Mouse (Mus musculus) liver, postnatal 0 days (tissue): ENCODE results near the gene Actr1b.

ENCODE experiments used
- CTCF ChIP-seq: sonication (generic); IDR thresholded peaks from 2 replicates; pipeline ENCODE4 v1.5.1; 2016; ENCODE audit warnings: antibody characterized with exemption, low read depth
- EP300 ChIP-seq: IDR thresholded peaks from 2 replicates; pipeline ENCODE4 v1.6.1; 2016; ENCODE audit warnings: antibody characterized with exemption, low read depth, mild to moderate bottlenecking

DNA sequence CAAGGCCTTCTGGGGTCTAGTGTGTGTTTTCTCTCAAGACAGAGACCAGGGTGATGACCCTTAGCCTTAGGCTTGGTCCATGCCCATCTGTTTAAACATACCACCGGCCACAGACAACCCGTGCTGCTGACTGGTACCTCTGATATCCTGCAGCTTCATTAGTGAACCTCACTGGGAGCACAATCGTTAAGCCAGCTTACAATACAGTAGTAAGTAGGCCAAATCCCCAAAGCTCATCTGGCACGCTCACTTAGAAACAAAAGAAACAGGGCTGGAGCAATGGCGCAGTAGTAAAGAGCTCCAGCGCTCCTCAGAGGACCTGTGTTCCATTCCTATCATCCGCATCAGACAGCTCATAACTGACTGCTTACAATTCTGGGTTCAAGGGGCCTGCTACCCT is 33.3 kb downstream of the Actr1b start:
- TF ChIP-seq EP300 (no peak), CTCF (no peak)
